Comparison of ENCODE assay signal across 9 mouse cellular contexts in genomic region chr1:182088844-182089418, GRCm38 (mm10). TPM values are rescaled to one million over a fixed set of nuclear protein-coding genes. Genes with fewer than 3 reads are reported as not detected.
A peak's percentile ranks its signal among the peaks of the same experiment; 100 is the strongest.
DNase-seq lines count a peak whose midpoint lies in the region; ATAC-seq lines count a peak whose summit lies in the region.
"Had no signal": no experiment of that assay in that cellular context is flagged by ENCODE, and none has a peak within 500 bp of the region (broad histone marks: within the 10 kb centered on the region; RNA-seq: fewer than 3 reads in every experiment).

No protein-coding gene starts in this region.

- peak overlapping the region; percentile 50 for H3K27ac ChIP-seq in limb, embryonic 10.5 days
- H3K27ac ChIP-seq: liver, embryonic 14.5 days had no signal

- no peak for ATAC-seq in inflammation-experienced regulatory T-cells, adult 6 months

- intact Hi-C loops in heart, postnatal 14 days (cut with DNase I), result no loop called here

- H3K9me3 ChIP-seq in limb, embryonic 10.5 days (replicated peaks), result no peaks in the 10 kb centered on the region

- no peaks in the 10 kb centered on the region for H3K36me3 ChIP-seq in limb, embryonic 10.5 days

- H3K4me3 ChIP-seq in limb, embryonic 10.5 days, result no peak overlapping the region

- H3K4me1 ChIP-seq in limb, embryonic 10.5 days, result peaks cover 47% of the 10 kb centered on the region

- WGBS in limb, embryonic 10.5 days, result 48% methylated on average over 14 of the region's 14 CpGs

- peak; percentile 68 for DNase-seq in embryo, embryonic 10 days (ENCODE audit: low spot score)
- DNase-seq in embryo, embryonic 10.5 days (ENCODE audit: low spot score), result no peak
- peak; percentile 53 to 73 for DNase-seq in right cerebral cortex, postnatal 10 days (ENCODE audit: low spot score in 2 of 2)
- DNase-seq in right cerebral cortex, postnatal 25 days, result no peak
- DNase-seq in heart, postnatal 14 days, result peak; percentile 44 to 57
- DNase-seq in limb, embryonic 10.5 days (ENCODE audit: low spot score), result peak; percentile 36
- no peak for DNase-seq in spleen, postnatal 4 days (ENCODE audit: low spot score in 2 of 2)

- 0 out of 2 replicates have a peak, but pooled peaks cover 3% of the 10 kb centered on the region for H3K27me3 ChIP-seq in limb, embryonic 10.5 days (ENCODE audit: low read depth, poor library complexity, severe bottlenecking)

RNA-seq across cellular contexts. Expression of gene Srp9, which starts 35.6 kb away (rescaled TPM):
- 10 to 100 TPM; 42.6 to 46.6 TPM for total RNA-seq in heart, postnatal 14 days (2021)
- 168 TPM in 2 replicates for polyA plus RNA-seq in limb, embryonic 10.5 days (2016; fragmentation: Nextera tagmentation; extraction: Ambion mirVana)
- 100 to 1,000 TPM; 141 to 184 (median 147) TPM for polyA plus RNA-seq in inflammation-experienced regulatory T-cells, adult 6 months (2017; shearing (Covaris generic))

Comparison
In these comparisons a context has a peak if more than half of its experiments do, and no peak if none do; other contexts are left out.
1. DNase-seq: peak in embryo, embryonic 10 days (single experiment), right cerebral cortex, postnatal 10 days (2 of 2), heart, postnatal 14 days (2 of 2) and limb, embryonic 10.5 days (single experiment); none in embryo, embryonic 10.5 days (single experiment), right cerebral cortex, postnatal 25 days (single experiment) and spleen, postnatal 4 days (0 of 2).